ENCODE assay signal across 8 mouse cellular contexts in the genomic region with DNA sequence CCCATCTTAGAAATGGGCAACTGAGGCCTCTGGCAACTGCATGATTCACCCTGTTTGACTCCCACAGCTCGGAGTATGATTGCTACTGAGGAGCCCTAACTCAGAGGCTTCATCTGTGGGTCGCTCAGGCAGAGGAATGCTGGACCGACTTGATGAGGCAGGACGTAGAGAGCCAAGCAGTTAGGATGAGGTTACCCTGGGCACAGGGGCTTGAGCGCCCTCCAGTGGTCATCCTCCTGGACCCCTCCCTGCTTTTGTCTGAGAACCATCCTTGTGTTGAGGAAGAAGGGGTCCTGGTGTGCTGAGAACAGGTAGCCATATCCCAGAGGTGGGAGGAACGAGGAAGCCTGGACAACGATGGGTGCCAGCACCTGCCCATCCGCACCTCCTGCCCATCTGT.
A peak's percentile ranks its signal among the peaks of the same experiment; 100 is the strongest.
DNase-seq lines count a peak whose midpoint lies in the region; ATAC-seq and TF ChIP-seq lines count a peak whose summit lies in the region.

No protein-coding gene starts in this region.

- peaks cover 40% of the 10 kb centered on the region for H3K27me3 ChIP-seq in kidney, embryonic 14.5 days (ENCODE audit: control insufficient read depth, insufficient read depth, low read length)

- no peaks in the 10 kb centered on the region for H3K9me3 ChIP-seq in kidney, embryonic 14.5 days (ENCODE audit: control insufficient read depth, low read length)

- peaks cover 13% of the 10 kb centered on the region; the same call in 1 of the 2 replicates for H3K4me1 ChIP-seq in kidney, embryonic 14.5 days (ENCODE audit: control insufficient read depth, insufficient read depth, low read length)

- TF ChIP-seq CTCF in left cerebral cortex, adult 2 months (IDR thresholded peaks at IDR 0.05) = peak; percentile 47

- no peak overlapping the region for H3K27ac ChIP-seq in left cerebral cortex, adult 2 months
- no peak overlapping the region for H3K27ac ChIP-seq in kidney, embryonic 14.5 days (ENCODE audit: low read depth, low read length)

- no peak overlapping the region for H3K4me3 ChIP-seq in left cerebral cortex, adult 2 months
- H3K4me3 ChIP-seq in kidney, embryonic 14.5 days (ENCODE audit: low read length) = no peak overlapping the region

- DNase-seq in left cerebral cortex, adult 2 months (ENCODE audit: extremely low spot score in 1 of 2, low spot score in 2 of 2) = no peak
- no peak for DNase-seq in left cerebral cortex, postnatal 36 days (ENCODE audit: low spot score in 2 of 2)
- peak; percentile 54 for DNase-seq in NIH3T3 (ENCODE audit: low read depth)
- DNase-seq in cerebellum, adult 8-10 months = peak; percentile 86
- peak; percentile 77 for DNase-seq in retina, embryonic 14.5 days (ENCODE audit: low spot score)
- DNase-seq in frontal cortex, postnatal 36 days (ENCODE audit: low spot score in 2 of 2) = no peak
- DNase-seq in T-cell, adult 2 months (ENCODE audit: low spot score) = no peak

- no peak overlapping the region for H3K4me2 ChIP-seq in kidney, embryonic 14.5 days (replicated peaks; ENCODE audit: low read depth, low read length)

- ATAC-seq in kidney, embryonic 14.5 days (ENCODE audit: low FRiP score, low TSS enrichment) = peak; percentile 46

- WGBS in kidney, embryonic 14.5 days = 14% methylated on average over 8 of the region's 8 CpGs

- no peak overlapping the region for H3K9ac ChIP-seq in kidney, embryonic 14.5 days (ENCODE audit: low read depth, low read length)

- intact Hi-C loops in left cerebral cortex, adult 2 months (cut with DNase I) = loop anchor here (5.0 kb wide), 1 partner anchor 312 kb away; no protein-coding TSS in a partner anchor
- intact Hi-C loops in left cerebral cortex, postnatal 36 days (cut with DNase I) = no loop called here

- H3K36me3 ChIP-seq in kidney, embryonic 14.5 days (ENCODE audit: control insufficient read depth, insufficient read depth, low read length) = no peaks in the 10 kb centered on the region

Comparison
In these comparisons a context has a peak if more than half of its experiments do, and no peak if none do; other contexts are left out.
1. DNase-seq: peak in NIH3T3 (single experiment), cerebellum, adult 8-10 months (single experiment) and retina, embryonic 14.5 days (single experiment); none in left cerebral cortex, adult 2 months (0 of 2), left cerebral cortex, postnatal 36 days (0 of 2), frontal cortex, postnatal 36 days (0 of 2) and T-cell, adult 2 months (single experiment).